Mouse (Mus musculus): ENCODE data around the gene Jmjd7. TPM values are rescaled to one million over a fixed set of nuclear protein-coding genes. Genes with fewer than 3 reads are reported as not detected.
A peak's percentile ranks its signal among the peaks of the same experiment; 100 is the strongest.

The Jmjd7 gene
- total RNA-seq, 1 experiment = 7.2 TPM

- H3K9ac ChIP-seq (ENCODE audit: insufficient read depth, low read depth, low read length, poor library complexity, severe bottlenecking) = no peak overlapping the region
- H3K9me3 ChIP-seq (ENCODE audit: control insufficient read depth, insufficient read depth, low read depth, low read length) = no peaks in the 10 kb centered on the region
- H3K4me1 ChIP-seq (ENCODE audit: control insufficient read depth in 2 of 2, insufficient read depth in 2 of 2, low read length in 2 of 2, poor library complexity in 1 of 2) = peaks cover 1 to 16% of the 10 kb centered on the region in 2 experiments; a peak in 2 of 4 replicates
- no peak for DNase-seq (ENCODE audit: low read depth, low spot score)
- no peaks in the 10 kb centered on the region for H3K36me3 ChIP-seq (ENCODE audit: control insufficient read depth, insufficient read depth, low read length, poor library complexity, severe bottlenecking)
- no peak for TF ChIP-seq HCFC1 (IDR thresholded peaks at IDR 0.05; ENCODE audit: borderline replicate concordance, insufficient read depth, low read length)
- TF ChIP-seq ZNF384 (IDR thresholded peaks at IDR 0.05; ENCODE audit: low read depth, low read length) = no peak
- H3K27ac ChIP-seq (ENCODE audit: insufficient read depth, low read depth, low read length, poor library complexity, severe bottlenecking) = no peak overlapping the region
- H3K4me3 ChIP-seq (ENCODE audit: insufficient read depth in 1 of 2, low read depth in 1 of 2, low read length in 2 of 2, poor library complexity in 1 of 2, severe bottlenecking in 1 of 2) = no peak overlapping the region
- in situ Hi-C loops (cut with MboI; ENCODE audit: low sequenced_read_pairs in 2 of 2, unreplicated experiment in 2 of 2) = no loop called here
These were observed 23.3 kb upstream of the Jmjd7 start for GRCm38 (mm10) chr2:120003970-120004369.

GRCm38 (mm10) chr2:120006696-120007095 is 20.6 kb upstream of the Jmjd7 start:
- no peak overlapping the region for H3K4me3 ChIP-seq (ENCODE audit: insufficient read depth in 1 of 2, low read depth in 1 of 2, low read length in 2 of 2, poor library complexity in 1 of 2, severe bottlenecking in 1 of 2)
- no peak for TF ChIP-seq ZNF384 (IDR thresholded peaks at IDR 0.05; ENCODE audit: low read depth, low read length)
- no peak for TF ChIP-seq ZC3H11A (IDR thresholded peaks at IDR 0.05; ENCODE audit: borderline replicate concordance, low read depth, low read length)
- TF ChIP-seq MAFK (IDR thresholded peaks at IDR 0.05; ENCODE audit: insufficient read depth, low read depth, low read length) = no peak
- no peak for TF ChIP-seq HCFC1 (IDR thresholded peaks at IDR 0.05; ENCODE audit: borderline replicate concordance, insufficient read depth, low read length)
- TF ChIP-seq CHD2 (IDR thresholded peaks at IDR 0.05; ENCODE audit: low read depth, low read length) = no peak
- no peaks in the 10 kb centered on the region for H3K36me3 ChIP-seq (ENCODE audit: control insufficient read depth, insufficient read depth, low read length, poor library complexity, severe bottlenecking)
- no peak overlapping the region for H3K27ac ChIP-seq (ENCODE audit: insufficient read depth, low read depth, low read length, poor library complexity, severe bottlenecking)
- H3K4me1 ChIP-seq (ENCODE audit: control insufficient read depth in 2 of 2, insufficient read depth in 2 of 2, low read length in 2 of 2, poor library complexity in 1 of 2) = peaks cover 1 to 4% of the 10 kb centered on the region in 2 experiments; a peak in 2 of 4 replicates
- H3K9me3 ChIP-seq (ENCODE audit: control insufficient read depth, insufficient read depth, low read depth, low read length) = no peaks in the 10 kb centered on the region
- H3K9ac ChIP-seq (ENCODE audit: insufficient read depth, low read depth, low read length, poor library complexity, severe bottlenecking) = no peak overlapping the region
- DNase-seq (ENCODE audit: low read depth, low spot score) = no peak
- in situ Hi-C loops (cut with MboI; ENCODE audit: low sequenced_read_pairs in 2 of 2, unreplicated experiment in 2 of 2) = no loop called here

- no peak overlapping the region for H3K27ac ChIP-seq (ENCODE audit: insufficient read depth, low read depth, low read length, poor library complexity, severe bottlenecking)
- H3K9me3 ChIP-seq (ENCODE audit: control insufficient read depth, insufficient read depth, low read depth, low read length) = no peaks in the 10 kb centered on the region
- in situ Hi-C loops (cut with MboI; ENCODE audit: low sequenced_read_pairs in 2 of 2, unreplicated experiment in 2 of 2) = no loop called here
- peak overlapping the region; percentile 9; the same call in 1 of the 2 replicates for H3K9ac ChIP-seq (ENCODE audit: insufficient read depth, low read depth, low read length, poor library complexity, severe bottlenecking)
- no peak overlapping the region for H3K4me3 ChIP-seq (ENCODE audit: insufficient read depth in 1 of 2, low read depth in 1 of 2, low read length in 2 of 2, poor library complexity in 1 of 2, severe bottlenecking in 1 of 2)
- H3K36me3 ChIP-seq (ENCODE audit: control insufficient read depth, insufficient read depth, low read length, poor library complexity, severe bottlenecking) = no peaks in the 10 kb centered on the region
- H3K4me1 ChIP-seq (ENCODE audit: control insufficient read depth in 2 of 2, insufficient read depth in 2 of 2, low read length in 2 of 2, poor library complexity in 1 of 2) = 0 out of 4 replicates have a peak, but pooled peaks cover 0 to 1% of the 10 kb centered on the region in 2 experiments
- DNase-seq (ENCODE audit: low read depth, low spot score) = no peak
- TF ChIP-seq CHD2 (IDR thresholded peaks at IDR 0.05; ENCODE audit: low read depth, low read length) (no peak), HCFC1 (IDR thresholded peaks at IDR 0.05; ENCODE audit: borderline replicate concordance, insufficient read depth, low read length) (no peak), MAFK (IDR thresholded peaks at IDR 0.05; ENCODE audit: insufficient read depth, low read depth, low read length) (no peak), ZNF384 (IDR thresholded peaks at IDR 0.05; ENCODE audit: low read depth, low read length) (no peak)
These were observed 19.5 kb upstream of the Jmjd7 start for GRCm38 (mm10) chr2:120007680-120008210.

- DNase-seq (ENCODE audit: low read depth, low spot score) = no peak
- TF ChIP-seq CHD2 (IDR thresholded peaks at IDR 0.05; ENCODE audit: low read depth, low read length) (no peak), HCFC1 (IDR thresholded peaks at IDR 0.05; ENCODE audit: borderline replicate concordance, insufficient read depth, low read length) (no peak), MAFK (IDR thresholded peaks at IDR 0.05; ENCODE audit: insufficient read depth, low read depth, low read length) (no peak), ZC3H11A (IDR thresholded peaks at IDR 0.05; ENCODE audit: borderline replicate concordance, low read depth, low read length) (no peak), ZNF384 (IDR thresholded peaks at IDR 0.05; ENCODE audit: low read depth, low read length) (no peak)
These were observed 18.6 kb upstream of the Jmjd7 start for GRCm38 (mm10) chr2:120008672-120009071.

More at GRCm38 (mm10) chr2:120008672-120009071, 18.6 kb upstream of the Jmjd7 start:
- H3K27ac ChIP-seq (ENCODE audit: insufficient read depth, low read depth, low read length, poor library complexity, severe bottlenecking) = no peak overlapping the region
- no peaks in the 10 kb centered on the region for H3K9me3 ChIP-seq (ENCODE audit: control insufficient read depth, insufficient read depth, low read depth, low read length)
- H3K9ac ChIP-seq (ENCODE audit: insufficient read depth, low read depth, low read length, poor library complexity, severe bottlenecking) = no peak overlapping the region; the same call in 1 of the 2 replicates
- 0 out of 4 replicates have a peak, but pooled peaks cover 0 to 1% of the 10 kb centered on the region in 2 experiments for H3K4me1 ChIP-seq (ENCODE audit: control insufficient read depth in 2 of 2, insufficient read depth in 2 of 2, low read length in 2 of 2, poor library complexity in 1 of 2)
- in situ Hi-C loops (cut with MboI; ENCODE audit: low sequenced_read_pairs in 2 of 2, unreplicated experiment in 2 of 2) = no loop called here
- H3K36me3 ChIP-seq (ENCODE audit: control insufficient read depth, insufficient read depth, low read length, poor library complexity, severe bottlenecking) = no peaks in the 10 kb centered on the region
- H3K4me3 ChIP-seq (ENCODE audit: insufficient read depth in 1 of 2, low read depth in 1 of 2, low read length in 2 of 2, poor library complexity in 1 of 2, severe bottlenecking in 1 of 2) = no peak overlapping the region

Data from ES-E14 (cell line).